ENCODE assay signal across 7 mouse cellular contexts in genomic region chr14:31269456-31270100, GRCm38 (mm10). TPM values are rescaled to one million over a fixed set of nuclear protein-coding genes. Genes with fewer than 3 reads are reported as not detected.
DNase-seq lines count a peak whose midpoint lies in the region; ATAC-seq and TF ChIP-seq lines count a peak whose summit lies in the region.

No protein-coding gene starts in this region.

- no peak for TF ChIP-seq POLR2A in lung, adult 2 months (IDR thresholded peaks at IDR 0.05; ENCODE audit: borderline replicate concordance, extremely low read depth, low read depth, low read length)

- H3K4me1 ChIP-seq in heart, embryonic 14.5 days (ENCODE audit: control insufficient read depth in 2 of 2, insufficient read depth in 2 of 2, low read length in 2 of 2), result peaks cover 0 to 4% of the 10 kb centered on the region in 2 experiments; a peak in 2 of 4 replicates
- no peaks in the 10 kb centered on the region; the same call in 1 of the 2 replicates for H3K4me1 ChIP-seq in lung, adult 2 months (ENCODE audit: control insufficient read depth, insufficient read depth, low read length)

- ATAC-seq in heart, embryonic 14.5 days (ENCODE audit: insufficient number of reproducible peaks, insufficient read depth, low FRiP score, low read depth), result peak; percentile 32; the same call in 1 of the 2 replicates

- peak overlapping the region; percentile 54; the same call in 1 of the 2 replicates for H3K9ac ChIP-seq in heart, embryonic 14.5 days (ENCODE audit: low read length)

- H3K36me3 ChIP-seq in heart, embryonic 14.5 days (ENCODE audit: control insufficient read depth, insufficient read depth, low read length), result no peaks in the 10 kb centered on the region

- DNase-seq in ES-CJ7 (ENCODE audit: low read depth, low spot score) (peak; percentile 82), WW6 (ENCODE audit: low read depth, low spot score) (peak; percentile 49)
- peak; percentile 41 to 52 for DNase-seq in layer of hippocampus, adult 8-10 months (ENCODE audit: low spot score in 2 of 2)
- DNase-seq in lung, adult 2 months, result peak; percentile 9
- DNase-seq in ovary, postnatal 10 days (ENCODE audit: low spot score), result peak; percentile 12
- DNase-seq in B cell, adult 2 months, result no peak

- no peaks in the 10 kb centered on the region for H3K9me3 ChIP-seq in heart, embryonic 14.5 days (ENCODE audit: control insufficient read depth, low read length)

- TF ChIP-seq CTCF in lung, adult 2 months (IDR thresholded peaks at IDR 0.05; ENCODE audit: insufficient read depth, low read length), result no peak

- no peak overlapping the region for H3K27ac ChIP-seq in heart, embryonic 14.5 days (replicated peaks in 1 of 2; ENCODE audit: control insufficient read depth in 1 of 2, insufficient read depth in 1 of 2, low read depth in 2 of 2, low read length in 2 of 2)

- peaks cover 6% of the 10 kb centered on the region; the same call in 1 of the 2 replicates for H3K27me3 ChIP-seq in heart, embryonic 14.5 days (ENCODE audit: control insufficient read depth, insufficient read depth, low read length)

- peak overlapping the region; percentile 2 to 28; a peak in 3 of 4 replicates for H3K4me3 ChIP-seq in heart, embryonic 14.5 days (ENCODE audit: control insufficient read depth in 1 of 2, insufficient read depth in 1 of 2, low read depth in 1 of 2, low read length in 2 of 2)
- no peak overlapping the region for H3K4me3 ChIP-seq in lung, adult 2 months (replicated peaks; ENCODE audit: extremely low read depth, low read depth, low read length)

- 12% methylated on average over 28 of the region's 28 CpGs for WGBS in heart, embryonic 14.5 days
- WGBS in lung, adult 2 months, result 19% methylated on average over 28 of the region's 28 CpGs

- peak overlapping the region; percentile 62 for H3K4me2 ChIP-seq in heart, embryonic 14.5 days (ENCODE audit: low read length)

RNA-seq across cellular contexts. Expression of gene Bap1, which starts 18.3 kb away (rescaled TPM):
- polyA plus RNA-seq in heart, embryonic 14.5 days (2014; fragmentation: Nextera tagmentation; extraction: Ambion mirVana), result 47.6 TPM in 2 replicates
- total RNA-seq in layer of hippocampus, adult 8-10 months (2022), result 100 to 1,000 TPM; 118 to 138 (median 130) TPM
- polyA plus RNA-seq in lung, adult 2 months (2012; rRNA removed), result 43.9 and 48.3 TPM in 2 replicates

RNA-seq across cellular contexts. Expression of gene Phf7, which starts 18.5 kb away (rescaled TPM):
- 9.4 and 9.6 TPM in 2 replicates for polyA plus RNA-seq in heart, embryonic 14.5 days (2014; fragmentation: Nextera tagmentation; extraction: Ambion mirVana)
- total RNA-seq in layer of hippocampus, adult 8-10 months (2022), result 1 to 10 TPM; 4.5 to 5.4 (median 4.9) TPM
- 4.8 and 5.4 TPM in 2 replicates for polyA plus RNA-seq in lung, adult 2 months (2012; rRNA removed)

RNA-seq across cellular contexts. Expression of gene Sema3g, which starts 51.9 kb away (rescaled TPM):
- polyA plus RNA-seq in heart, embryonic 14.5 days (2014; fragmentation: Nextera tagmentation; extraction: Ambion mirVana), result 0.23 and 0.26 TPM in 2 replicates
- total RNA-seq in layer of hippocampus, adult 8-10 months (2022), result 1 to 10 TPM; 4.7 to 5.9 (median 5.6) TPM
- 95.9 and 109 TPM in 2 replicates for polyA plus RNA-seq in lung, adult 2 months (2012; rRNA removed)

RNA-seq across cellular contexts. Expression of gene Nisch, which starts 52.8 kb away (rescaled TPM):
- 308 and 317 TPM in 2 replicates for polyA plus RNA-seq in heart, embryonic 14.5 days (2014; fragmentation: Nextera tagmentation; extraction: Ambion mirVana)
- total RNA-seq in layer of hippocampus, adult 8-10 months (2022), result 100 to 1,000 TPM; 432 to 530 (median 469) TPM
- 412 and 458 TPM in 2 replicates for polyA plus RNA-seq in lung, adult 2 months (2012; rRNA removed)

RNA-seq across cellular contexts. Expression of gene Dnah1, which starts 54.1 kb away (rescaled TPM):
- polyA plus RNA-seq in heart, embryonic 14.5 days (2014; fragmentation: Nextera tagmentation; extraction: Ambion mirVana), result 0.86 and 0.93 TPM in 2 replicates
- total RNA-seq in layer of hippocampus, adult 8-10 months (2022), result 1 to 10 TPM; 4.4 to 6.4 (median 5.9) TPM
- polyA plus RNA-seq in lung, adult 2 months (2012; rRNA removed), result 3.9 and 5.5 TPM in 2 replicates

Comparison
In these comparisons a context has a peak if more than half of its experiments do, and no peak if none do; other contexts are left out.
1. DNase-seq: peak in ES-CJ7 (single experiment), WW6 (single experiment), layer of hippocampus, adult 8-10 months (2 of 2), lung, adult 2 months (single experiment) and ovary, postnatal 10 days (single experiment); none in B cell, adult 2 months (0 of 2).
2. RNA of gene Sema3g, which starts 51.9 kb away (polyA plus RNA-seq): 95.9 to 109 TPM in lung, adult 2 months; 0.23 to 0.26 TPM in heart, embryonic 14.5 days; every median in the first group is over 10 times any median in the second.